Mouse (Mus musculus) c-Kit-positive CD71-negative TER-119-negative erythroid progenitor cells, embryonic 14.5 days (primary cell): ENCODE results near the gene Etl4.
A peak's percentile ranks its signal among the peaks of the same experiment; 100 is the strongest.

ENCODE experiments used
- DNase-seq: peaks from one replicate; pipeline ENCODE4 v3.0.0-alpha.2; 2013; ENCODE audit warnings: low read depth

The Etl4 gene

DNA sequence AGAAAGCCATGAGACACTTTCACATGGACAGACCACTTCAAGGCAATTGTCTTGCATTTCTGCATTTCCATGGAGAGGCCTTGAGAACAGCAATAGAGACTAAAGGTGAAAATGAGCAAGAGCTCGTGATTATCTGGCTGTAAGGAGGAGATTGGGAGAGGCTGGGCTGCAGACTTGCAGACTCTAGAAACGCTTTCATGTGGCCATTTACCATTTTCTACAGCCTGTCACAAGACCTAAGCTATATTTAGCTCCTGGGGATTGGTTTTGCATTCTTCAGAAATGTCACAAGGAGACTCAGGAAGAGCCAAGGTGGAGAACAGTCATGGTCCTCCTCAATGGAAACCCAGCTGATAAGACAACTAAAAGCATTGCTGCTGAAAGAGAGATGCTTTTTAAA is 801.4 kb downstream of the Etl4 start:
- DNase-seq, result no peak

DNA sequence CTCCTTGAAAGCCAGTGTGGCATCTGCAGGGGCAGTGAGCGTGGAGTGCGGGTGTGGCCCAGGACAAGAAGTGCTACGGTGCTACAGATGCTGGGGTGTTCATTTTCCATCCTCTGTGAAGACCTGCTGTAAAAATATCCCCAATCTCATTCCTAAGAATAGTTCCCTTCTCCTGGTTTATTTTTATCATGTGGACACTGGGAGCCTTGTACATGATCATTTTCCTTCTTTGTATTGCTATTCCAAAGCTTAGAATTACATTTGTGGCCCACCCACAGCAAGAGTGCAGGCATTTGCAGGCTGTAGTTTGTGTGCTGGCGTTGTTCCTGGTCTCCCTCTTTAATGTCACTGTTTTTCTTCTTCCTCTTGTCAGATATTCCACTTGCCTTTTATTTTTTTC is 809.5 kb downstream of the Etl4 start:
- no peak for DNase-seq

DNA sequence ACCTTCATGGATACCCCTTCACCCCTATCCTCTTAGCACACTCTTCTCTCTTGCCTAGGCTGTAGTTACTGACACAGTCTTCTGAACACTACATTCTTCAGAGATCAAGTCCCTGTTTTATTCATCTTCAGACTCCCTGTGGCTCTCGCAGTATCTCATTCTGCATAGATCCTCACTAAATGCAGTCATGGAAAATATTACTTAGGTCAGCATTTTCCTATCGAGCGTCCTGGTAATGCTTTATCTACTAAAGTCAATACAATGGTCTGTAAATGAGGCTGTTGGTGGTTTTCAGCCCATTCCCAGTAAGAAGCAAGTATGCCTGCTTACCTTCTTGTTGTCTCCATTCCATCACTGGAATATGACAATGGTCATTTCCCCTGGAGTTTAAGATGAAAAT is 811.5 kb downstream of the Etl4 start:
- no peak for DNase-seq

DNA sequence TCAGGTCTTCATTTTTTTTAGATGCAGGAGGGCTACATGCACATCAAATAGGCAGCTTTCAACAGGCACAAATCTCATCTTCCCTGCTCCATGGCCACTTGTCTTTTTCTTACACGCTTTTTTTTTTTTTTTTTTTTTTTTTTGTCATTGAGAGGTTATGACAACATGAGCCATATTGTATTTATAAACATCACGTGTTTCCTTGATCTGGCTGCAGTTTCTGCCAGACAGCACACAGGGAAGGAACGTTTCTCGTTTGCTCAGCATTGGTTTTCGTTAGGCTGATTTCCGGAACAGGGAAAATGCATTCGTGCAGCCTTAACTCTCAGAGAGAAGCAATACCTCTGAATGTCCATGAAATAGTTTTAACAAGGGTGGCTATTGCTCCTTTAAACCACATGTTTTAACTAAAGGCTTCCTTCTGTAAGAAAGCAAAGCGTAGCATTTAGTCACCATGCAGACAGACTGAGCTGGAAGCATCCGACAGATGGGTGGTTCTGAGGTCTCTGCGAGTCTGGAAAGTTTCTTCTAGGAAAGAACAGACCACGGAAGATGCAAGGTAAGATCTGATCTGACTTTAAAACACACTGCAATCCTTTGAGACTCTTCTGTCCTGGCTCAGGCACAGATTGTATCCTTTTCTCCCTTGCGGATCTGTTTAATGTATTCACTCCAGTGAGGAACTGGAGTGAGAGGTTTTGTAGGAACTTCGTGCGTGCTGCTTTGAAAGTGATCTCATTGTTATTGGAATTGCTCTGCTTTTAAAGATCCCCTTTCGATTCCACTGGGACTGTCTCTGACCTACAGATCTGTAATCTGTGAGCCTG is 812.8 kb downstream of the Etl4 start:
- DNase-seq, result no peak

DNA sequence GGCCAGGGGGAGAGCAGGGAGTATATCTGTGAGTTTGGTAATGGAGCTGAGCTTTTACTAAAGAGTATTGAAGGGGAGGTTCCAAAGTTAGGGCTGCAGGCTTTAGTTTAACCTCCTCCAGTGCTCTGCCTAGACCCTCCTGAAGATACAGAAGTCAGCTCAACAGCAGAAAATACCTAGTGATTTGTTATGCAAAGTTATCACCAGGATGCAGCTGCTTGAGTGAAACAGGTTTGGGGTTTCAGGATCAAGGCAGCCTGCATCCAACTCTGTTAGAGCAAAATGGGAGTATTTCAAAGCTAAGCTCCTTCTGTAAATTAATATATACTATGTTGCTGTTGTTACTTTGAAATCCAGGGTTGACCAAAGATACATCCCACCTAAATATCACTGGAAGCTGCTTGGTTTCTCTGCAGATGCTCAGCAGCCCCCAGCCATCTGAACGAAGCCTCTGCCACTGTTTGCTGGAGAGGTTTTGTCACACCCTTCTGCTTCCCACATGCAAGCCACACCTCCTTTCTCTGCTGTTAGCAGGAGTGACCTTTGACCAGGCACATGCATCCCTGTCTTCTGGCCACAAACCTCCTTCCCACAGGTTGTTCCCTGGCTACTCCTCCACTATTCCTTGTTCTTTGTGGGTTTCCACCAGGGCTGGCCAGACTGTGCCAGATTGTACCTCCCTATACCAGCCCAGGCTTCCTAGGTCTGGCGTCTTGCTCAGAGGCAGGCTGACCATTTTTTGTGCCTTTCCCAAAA is 814.6 kb downstream of the Etl4 start:
- no peak for DNase-seq

DNA sequence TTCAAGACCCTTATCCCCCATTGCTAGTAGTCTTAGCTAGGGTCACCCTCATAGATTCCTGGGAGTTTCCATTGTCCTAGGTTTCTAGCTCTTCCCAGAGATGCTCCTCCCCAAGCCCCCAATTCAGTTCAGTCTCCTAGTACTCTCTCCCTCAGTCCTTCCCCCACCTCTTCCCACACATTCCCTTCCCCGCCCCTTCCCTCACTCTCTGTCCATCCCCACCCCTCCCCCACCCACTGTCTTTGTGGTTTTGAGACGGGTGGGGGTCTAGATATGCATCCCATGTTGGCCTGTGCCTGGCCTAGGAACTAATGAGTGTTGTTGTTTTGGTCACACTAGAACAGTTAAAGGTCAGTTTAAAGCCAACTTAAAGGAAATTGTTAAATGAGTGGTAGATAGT is 817.4 kb downstream of the Etl4 start:
- DNase-seq, result no peak

DNA sequence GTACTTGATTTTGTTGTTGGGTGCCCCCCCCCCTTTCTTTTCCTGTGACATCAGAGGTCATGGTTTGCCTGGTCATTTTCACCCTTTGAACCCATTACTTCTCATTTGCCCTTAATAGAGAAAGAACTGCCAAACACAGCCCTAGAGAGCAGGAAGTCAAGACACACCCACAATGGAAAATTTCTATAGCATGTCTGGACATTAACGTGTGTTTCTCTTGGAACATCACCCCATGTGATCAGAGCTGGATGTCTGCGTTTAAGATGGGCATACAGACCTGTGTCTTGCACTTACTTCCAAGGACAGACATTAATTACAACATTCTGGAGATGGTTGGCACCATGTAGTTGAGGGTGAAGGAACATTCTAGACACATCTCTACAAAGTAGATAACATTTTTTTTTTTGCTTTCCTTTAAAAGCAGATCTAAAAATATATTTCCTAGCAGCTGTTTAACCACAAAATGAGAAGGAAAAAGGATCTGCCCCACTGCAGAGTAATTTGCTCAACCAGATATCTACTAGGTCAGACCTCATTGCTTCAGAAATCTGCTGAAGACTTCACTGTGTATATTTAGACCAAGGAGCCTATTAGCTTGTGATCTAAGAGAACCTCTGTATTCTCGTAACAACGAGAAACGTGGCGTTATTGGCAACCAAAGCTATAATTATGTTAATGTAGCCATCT is 818.3 kb downstream of the Etl4 start:
- no peak for DNase-seq

DNA sequence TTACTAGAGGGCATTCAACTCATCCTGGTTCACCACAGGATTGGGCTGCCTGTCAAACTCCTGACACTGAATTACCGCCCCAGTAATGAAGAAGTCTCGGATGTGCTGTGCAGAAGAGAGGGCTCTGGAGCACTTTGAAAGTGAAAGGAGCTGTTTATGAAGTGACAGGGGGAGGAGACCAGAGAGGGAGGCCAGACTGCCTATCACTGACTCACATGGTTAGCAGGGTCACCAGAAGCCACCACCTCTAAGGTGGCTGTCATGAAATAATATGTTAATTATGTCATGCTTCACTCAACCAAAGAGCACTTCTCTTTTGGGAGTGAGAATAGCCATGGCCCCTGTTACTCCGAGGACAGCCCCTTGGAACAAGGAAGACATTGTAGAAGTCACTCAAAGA is 825.9 kb downstream of the Etl4 start:
- no peak for DNase-seq

DNA sequence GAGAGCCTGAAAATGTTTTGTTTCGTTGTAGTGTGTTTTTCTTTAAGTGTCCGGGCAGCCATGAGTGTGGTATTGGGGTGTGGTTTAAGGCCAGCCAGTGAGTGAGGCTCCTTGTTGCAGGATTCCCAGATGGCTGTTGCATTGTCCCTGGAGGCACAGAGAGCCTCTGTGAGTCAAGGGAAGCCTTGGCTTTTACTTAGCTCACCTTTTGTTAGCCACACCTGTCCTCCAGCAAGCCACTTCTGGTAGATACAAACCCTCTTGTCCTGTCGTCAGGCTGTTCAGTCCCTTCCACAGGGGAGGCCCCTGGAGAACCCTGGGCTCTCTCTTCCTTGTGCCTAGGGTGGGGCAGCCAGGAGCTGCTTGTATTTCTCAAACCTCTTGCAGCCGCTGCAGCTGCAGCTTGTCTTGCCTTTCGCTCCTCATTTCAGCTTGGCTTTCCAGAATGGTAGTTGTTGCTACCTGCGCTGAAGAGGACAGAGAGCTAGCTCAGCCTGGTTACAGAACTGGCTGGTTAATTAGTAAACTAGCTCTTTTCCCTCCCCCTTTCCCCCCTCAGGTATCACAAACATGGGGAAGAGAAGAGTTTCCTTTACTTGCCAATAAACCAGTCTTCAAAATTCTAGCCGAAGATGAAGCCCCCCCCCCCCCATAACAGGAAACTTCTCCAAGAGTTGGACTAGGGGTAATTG is 826.9 kb downstream of the Etl4 start:
- no peak for DNase-seq

DNA sequence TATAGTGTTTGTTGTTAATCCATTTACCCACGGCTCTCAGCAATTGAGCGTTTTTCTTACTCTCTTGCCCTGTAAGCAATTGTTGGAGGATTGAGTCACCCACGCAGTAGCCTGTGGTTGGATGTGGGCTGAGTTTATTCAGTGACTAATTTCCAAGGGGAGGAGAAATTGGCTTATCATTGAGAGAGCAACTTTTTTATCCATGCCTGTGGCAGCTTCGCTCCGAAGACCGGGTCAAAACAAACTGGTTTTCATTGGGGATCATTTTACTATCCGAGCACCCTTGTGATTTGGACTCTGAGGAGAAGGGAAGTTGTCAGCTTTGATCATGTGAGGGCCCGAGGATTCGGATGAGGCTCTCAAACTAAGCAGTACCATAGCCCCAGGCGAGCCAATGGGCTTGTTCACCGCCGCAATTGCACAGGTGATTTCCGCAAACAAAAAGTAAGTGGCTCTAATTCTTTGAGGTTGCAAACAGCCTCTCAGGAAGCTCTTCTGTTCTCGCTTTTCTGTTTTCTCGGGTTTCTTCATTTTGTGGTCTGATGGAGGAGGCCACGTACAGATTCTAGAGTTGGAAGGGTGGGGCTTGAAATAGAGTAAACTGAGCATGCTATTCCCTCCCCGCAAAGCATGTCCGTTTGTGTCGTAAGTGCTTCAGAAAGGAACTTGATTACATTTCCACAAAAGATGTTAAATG is 827.7 kb downstream of the Etl4 start:
- DNase-seq, result no peak

DNA sequence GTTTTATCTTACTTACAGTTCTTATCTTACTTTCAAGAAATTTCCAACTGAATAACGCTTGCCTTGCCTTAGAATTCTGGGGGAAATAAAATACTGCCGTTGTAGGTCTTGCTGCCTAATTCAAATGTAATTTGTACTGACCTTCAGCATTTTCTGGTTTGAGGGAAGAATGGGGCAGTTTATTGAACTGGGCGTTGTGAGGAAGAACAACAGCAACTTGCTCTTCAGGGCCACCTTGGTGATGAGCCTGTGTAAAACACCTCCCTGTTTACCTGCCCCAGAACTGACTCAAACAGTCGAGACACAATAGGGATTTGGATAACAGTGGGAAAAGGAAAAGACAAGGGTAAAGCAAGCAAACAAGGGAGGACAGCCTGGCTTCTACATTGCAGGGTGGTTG is 828.3 kb downstream of the Etl4 start:
- no peak for DNase-seq

DNA sequence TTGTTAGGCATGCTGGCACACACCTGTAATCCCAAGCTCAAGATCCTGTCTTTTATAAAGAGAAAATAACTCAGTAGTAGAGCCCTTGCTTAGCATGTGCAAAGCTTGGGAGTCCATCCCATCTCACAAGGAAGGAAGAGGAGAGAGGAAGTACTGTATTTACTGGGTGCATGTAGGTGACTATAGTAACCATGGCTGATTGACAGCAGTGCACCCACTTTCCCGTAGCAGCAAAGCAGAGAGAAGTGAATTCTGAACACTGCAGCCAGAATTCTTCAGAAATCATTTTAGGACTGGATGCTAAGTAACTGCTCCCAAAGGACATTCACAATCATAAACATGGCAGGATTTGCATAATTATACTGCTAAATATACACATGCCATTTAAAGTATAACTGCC is 838.1 kb downstream of the Etl4 start:
- no peak for DNase-seq

DNA sequence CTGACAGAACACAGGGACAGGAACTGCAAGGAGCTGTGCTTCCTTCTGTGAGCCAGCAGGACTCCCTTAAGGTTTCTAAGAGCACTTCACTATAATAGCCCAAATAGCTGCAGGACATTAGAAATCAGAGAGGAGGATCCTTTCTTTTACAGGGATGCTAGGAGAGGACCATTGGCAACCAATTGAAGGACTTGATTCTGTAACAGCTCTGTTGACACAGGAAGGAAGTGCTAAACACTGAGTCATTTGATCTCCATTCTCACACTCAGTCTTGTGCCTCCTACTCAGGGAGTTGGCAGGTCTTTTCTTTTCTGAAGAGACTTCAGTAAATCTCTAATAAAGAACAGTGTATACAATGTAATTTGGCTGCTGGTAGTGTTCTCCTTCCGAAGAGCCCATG is 838.9 kb downstream of the Etl4 start:
- no peak for DNase-seq

DNA sequence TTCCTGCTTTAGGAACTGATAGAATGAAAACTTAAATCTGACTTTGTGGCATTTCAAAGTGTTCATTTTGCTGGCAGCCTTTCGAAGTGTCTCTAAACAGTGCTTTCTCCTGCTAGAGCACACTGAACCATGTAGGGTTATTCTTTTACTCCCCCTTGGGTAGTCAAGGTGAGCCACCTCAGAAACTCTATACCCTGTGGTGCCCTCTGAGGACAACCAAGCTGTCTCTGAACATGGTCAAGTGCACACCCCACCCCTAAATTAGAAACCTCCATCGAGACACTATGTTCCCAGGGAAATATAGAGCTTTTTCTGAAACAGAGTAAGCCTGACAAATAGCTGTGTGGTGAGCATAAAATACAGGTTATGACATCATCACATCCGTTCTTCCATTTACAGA is 840.1 kb downstream of the Etl4 start:
- DNase-seq, result no peak

DNA sequence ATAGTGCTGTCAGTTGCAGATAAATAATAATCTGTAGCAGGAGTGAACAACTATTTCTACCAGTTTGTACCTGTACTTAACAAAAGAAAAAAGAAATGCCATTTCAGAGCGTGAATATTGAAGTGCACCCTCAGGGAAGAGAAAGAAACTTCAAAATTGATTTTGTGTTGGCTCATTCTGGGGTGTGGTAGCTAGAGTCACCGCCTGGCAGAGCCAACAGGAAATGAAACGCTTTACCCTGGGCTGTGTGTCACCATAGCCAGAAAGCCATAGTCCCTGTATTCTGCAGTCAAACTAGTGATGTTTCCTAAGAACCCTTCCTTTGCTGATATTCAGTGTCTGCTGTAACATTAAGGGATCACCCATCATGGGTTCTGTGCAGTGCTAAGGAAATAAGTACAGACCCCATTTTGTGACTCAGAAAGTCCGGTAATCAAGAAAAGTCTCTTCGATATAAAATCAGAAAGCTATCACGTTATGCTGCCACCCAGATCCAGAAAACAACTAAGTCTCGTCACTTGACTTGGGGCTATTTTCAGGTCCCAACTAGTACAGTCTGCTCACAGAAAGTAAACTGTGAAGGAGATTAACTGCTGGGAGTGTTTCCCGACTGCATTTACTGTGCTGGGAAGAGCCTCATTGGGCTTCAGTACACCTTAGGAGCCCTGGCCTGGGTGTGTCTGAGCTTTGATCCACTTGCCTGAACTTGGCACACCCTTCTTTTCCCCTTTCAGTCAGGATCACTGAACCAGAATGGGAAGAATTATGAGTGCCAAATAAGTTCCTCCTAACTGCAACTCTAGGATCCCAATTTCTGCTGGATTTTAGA is 843.9 kb downstream of the Etl4 start:
- DNase-seq, result no peak

DNA sequence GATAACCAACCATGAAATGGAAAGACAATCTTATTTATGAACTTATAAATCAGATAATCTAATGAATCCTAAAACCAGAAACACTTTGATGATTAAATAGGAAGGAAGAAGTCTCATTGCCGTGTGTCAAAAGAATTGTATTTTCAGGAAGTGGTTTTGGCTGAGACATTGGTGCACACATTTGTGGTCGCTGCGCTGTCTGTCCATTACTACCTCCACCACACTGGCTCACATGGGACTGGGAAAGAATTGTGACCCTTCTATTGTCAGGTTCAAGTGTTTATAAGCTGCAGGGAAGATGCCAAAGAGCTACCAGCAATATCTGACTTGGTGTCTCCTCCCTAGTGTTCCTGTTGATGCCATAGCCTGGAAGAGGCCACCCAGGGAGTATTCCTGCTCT is 847.4 kb downstream of the Etl4 start:
- DNase-seq, result peak; percentile 10

DNA sequence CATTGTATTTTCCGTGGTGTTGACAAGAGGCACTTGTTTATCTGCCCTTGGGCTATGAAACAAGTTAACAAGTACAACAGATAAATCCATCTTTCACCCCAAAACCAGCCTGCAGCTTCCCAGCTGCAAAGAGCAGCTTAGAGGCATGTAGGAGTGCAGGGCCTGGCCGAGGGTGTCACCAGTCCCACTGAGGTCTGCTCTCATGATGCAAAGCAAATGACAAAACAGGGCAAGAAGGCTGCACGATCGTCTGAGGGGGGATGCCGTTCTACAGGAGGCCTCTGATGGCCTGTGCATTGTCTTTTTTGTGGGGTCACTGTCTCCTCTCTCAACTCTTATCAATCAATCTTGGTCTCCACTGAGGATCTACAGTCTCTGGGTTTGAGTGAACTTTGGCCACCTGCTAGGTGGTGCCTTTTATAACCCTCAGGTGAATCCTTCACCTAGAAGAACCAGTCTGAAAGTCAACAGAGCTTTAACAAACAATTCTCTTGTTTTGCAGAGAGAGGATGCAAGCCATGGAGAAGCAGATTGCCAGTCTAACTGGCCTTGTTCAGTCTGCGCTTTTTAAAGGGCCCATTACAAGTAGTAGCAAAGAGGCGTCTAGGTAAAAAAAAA is 849.6 kb downstream of the Etl4 start:
- DNase-seq, result no peak

DNA sequence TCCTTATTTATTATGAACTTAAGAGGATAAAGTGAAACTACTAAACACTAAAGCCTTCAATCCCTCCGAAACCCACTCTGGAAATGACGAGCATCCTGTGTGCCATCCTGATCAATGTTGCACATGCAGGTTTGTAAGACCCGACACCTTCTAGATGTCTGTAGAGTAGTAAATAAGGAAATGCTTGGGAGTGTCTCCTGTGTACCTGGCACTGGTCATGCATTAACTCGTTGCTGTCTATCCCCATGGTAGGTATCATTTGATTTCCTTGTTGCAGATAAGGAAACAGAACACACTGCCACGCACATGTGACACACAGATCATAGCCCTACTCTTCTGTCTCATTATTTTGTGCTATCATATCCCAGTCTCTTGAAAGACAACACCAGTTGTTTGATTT is 851.7 kb downstream of the Etl4 start:
- DNase-seq, result no peak

DNA sequence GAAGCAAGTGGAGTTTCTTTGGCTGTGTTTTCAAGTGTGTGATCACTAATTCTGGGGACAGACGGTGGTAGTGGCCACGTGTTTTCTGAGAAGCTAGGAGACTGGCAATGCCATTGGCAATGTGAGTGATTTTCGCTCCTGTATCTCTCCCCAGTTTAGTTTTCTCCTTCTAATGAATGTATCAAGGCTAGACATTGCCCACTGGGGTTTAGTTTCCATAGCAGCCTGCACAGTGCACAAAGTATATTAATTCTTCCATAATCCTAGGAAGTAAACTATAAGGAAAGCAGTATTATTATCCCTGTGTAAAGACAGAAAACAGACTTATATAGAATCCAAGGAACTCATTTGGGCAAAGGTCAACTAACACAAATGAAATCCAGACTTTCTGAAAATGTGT is 852.2 kb downstream of the Etl4 start:
- DNase-seq, result no peak

DNA sequence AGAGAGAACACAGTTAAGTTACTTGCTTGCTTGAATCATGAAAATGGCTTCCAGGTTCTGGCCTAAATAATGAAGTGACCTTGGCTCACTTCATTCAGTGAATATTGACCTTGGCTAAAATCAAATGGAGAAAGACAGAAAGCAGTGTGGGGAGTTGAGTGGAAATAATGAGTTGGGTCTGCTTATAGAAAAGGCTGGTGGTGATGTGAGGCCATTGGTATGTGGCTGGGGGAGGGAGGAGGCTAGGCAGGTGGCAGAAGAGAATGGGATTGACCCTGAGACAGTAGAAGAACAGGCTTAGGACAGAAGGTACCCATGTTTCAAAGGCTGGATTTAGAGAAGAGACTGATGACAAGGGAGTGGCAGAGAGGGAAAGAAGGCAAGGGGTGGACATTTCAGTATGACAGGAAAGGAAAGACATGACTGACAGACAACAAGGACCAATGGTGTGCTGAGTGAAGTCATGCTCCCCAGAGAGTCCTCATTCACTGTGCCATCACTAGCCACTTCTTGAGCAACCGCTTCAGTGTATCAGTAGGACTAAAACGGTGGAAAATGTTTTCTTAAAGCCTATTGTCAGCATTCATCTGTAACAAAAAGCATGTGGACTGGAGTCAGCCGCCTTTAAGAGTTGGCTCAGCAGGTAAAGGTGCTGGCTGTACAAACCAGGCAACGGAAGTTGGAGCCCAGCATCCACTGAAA is 854.1 kb downstream of the Etl4 start:
- DNase-seq, result no peak
